Mouse (Mus musculus) cerebellum, adult 8-10 months (tissue): Measurements from ENCODE around the gene Pfkfb2.

ENCODE experiments used
- DNase-seq: peaks from one replicate; pipeline ENCODE4 v3.0.0; 2022

Pfkfb2 gene

GRCm38 (mm10) chr1:130729153-130729552 is at the start of gene Pfkfb2:
Gene Pfkfb2, minus strand, starts transcription at chr1:130729253.
- no peak for DNase-seq

- no peak for DNase-seq
Observed at GRCm38 (mm10) chr1:130776645-130777044, 47.6 kb upstream of the Pfkfb2 start.

GRCm38 (mm10) chr1:130775691-130776331 is 46.8 kb upstream of the Pfkfb2 start:
- no peak for DNase-seq

GRCm38 (mm10) chr1:130775234-130775633 is 46.2 kb upstream of the Pfkfb2 start:
- no peak for DNase-seq

GRCm38 (mm10) chr1:130770981-130771494 is 42.0 kb upstream of the Pfkfb2 start:
- DNase-seq: no peak

- DNase-seq: no peak
Observed at GRCm38 (mm10) chr1:130770487-130770886, 41.4 kb upstream of the Pfkfb2 start.

- DNase-seq: no peak
Observed at GRCm38 (mm10) chr1:130769925-130770324, 40.9 kb upstream of the Pfkfb2 start.

GRCm38 (mm10) chr1:130767066-130767465 is 38.0 kb upstream of the Pfkfb2 start:
- DNase-seq: no peak

GRCm38 (mm10) chr1:130764027-130764461 is 35.0 kb upstream of the Pfkfb2 start:
- DNase-seq: no peak

- DNase-seq: no peak
Observed at GRCm38 (mm10) chr1:130762045-130762760, 33.1 kb upstream of the Pfkfb2 start.

- no peak for DNase-seq
Observed at GRCm38 (mm10) chr1:130761597-130761996, 32.5 kb upstream of the Pfkfb2 start.

GRCm38 (mm10) chr1:130759689-130760088 is 30.6 kb upstream of the Pfkfb2 start:
- no peak for DNase-seq

GRCm38 (mm10) chr1:130746819-130747218 is 17.8 kb upstream of the Pfkfb2 start:
- DNase-seq: no peak

- DNase-seq: no peak
Observed at GRCm38 (mm10) chr1:130745591-130745990, 16.5 kb upstream of the Pfkfb2 start.

- no peak for DNase-seq
Observed at GRCm38 (mm10) chr1:130744961-130745360, 15.9 kb upstream of the Pfkfb2 start.

GRCm38 (mm10) chr1:130744217-130744616 is 15.2 kb upstream of the Pfkfb2 start:
- DNase-seq: no peak

GRCm38 (mm10) chr1:130743775-130744174 is 14.7 kb upstream of the Pfkfb2 start:
- DNase-seq: no peak

- no peak for DNase-seq
Observed at GRCm38 (mm10) chr1:130742201-130742600, 13.1 kb upstream of the Pfkfb2 start.

- DNase-seq: no peak
Observed at GRCm38 (mm10) chr1:130740781-130741720, 12.0 kb upstream of the Pfkfb2 start.

- DNase-seq: peak; percentile 45
Observed at GRCm38 (mm10) chr1:130740227-130740648, 11.2 kb upstream of the Pfkfb2 start.

GRCm38 (mm10) chr1:130739636-130740035 is 10.6 kb upstream of the Pfkfb2 start:
- no peak for DNase-seq

- no peak for DNase-seq
Observed at GRCm38 (mm10) chr1:130738551-130739106, 9.6 kb upstream of the Pfkfb2 start.

- no peak for DNase-seq
Observed at GRCm38 (mm10) chr1:130737916-130738315, 8.9 kb upstream of the Pfkfb2 start.
